Mouse (Mus musculus) urinary bladder, adult 18-20 months (tissue): Measurements from ENCODE around the gene Lrp2bp.

Experiments used
- DNase-seq, 2 experiments: peaks; one replicate each; pipeline ENCODE4 v3.0.0; 2022; ENCODE audit warnings: low spot score in 2 of 2, mixed read lengths in 2 of 2

Lrp2bp gene

GRCm38 (mm10) chr8:46024392-46024791 is 25.3 kb downstream of the Lrp2bp start:
- no peak for DNase-seq

- no peak for DNase-seq
These were observed 37.1 kb downstream of the Lrp2bp start for GRCm38 (mm10) chr8:46036217-46036616.

- DNase-seq: no peak
These were observed 40.6 kb downstream of the Lrp2bp start for GRCm38 (mm10) chr8:46039666-46040065.

- no peak for DNase-seq
These were observed 41.2 kb downstream of the Lrp2bp start for GRCm38 (mm10) chr8:46040260-46040659.

- no peak for DNase-seq
These were observed 73.7 kb downstream of the Lrp2bp start for GRCm38 (mm10) chr8:46072798-46073197.

- no peak for DNase-seq
These were observed 74.5 kb downstream of the Lrp2bp start for GRCm38 (mm10) chr8:46073540-46074140.

GRCm38 (mm10) chr8:46075223-46075622 is 76.1 kb downstream of the Lrp2bp start:
- DNase-seq: no peak

GRCm38 (mm10) chr8:46078866-46079265 is 79.8 kb downstream of the Lrp2bp start:
- no peak for DNase-seq
